Mouse (Mus musculus) urinary bladder, postnatal 36 days (tissue): ENCODE data around the gene Ifnz.
A peak's percentile ranks its signal among the peaks of the same experiment; 100 is the strongest.
"Not testable (repeated sequence)": the region's sequence is repeated elsewhere in the genome, so short reads cannot be mapped to it uniquely, and the experiment has no call there.

Experiments used
- DNase-seq, 2 experiments: peaks; one replicate each; pipeline ENCODE4 v3.0.0; 2022; ENCODE audit warnings: low spot score in 2 of 2, mixed read lengths in 1 of 2

Ifnz gene

DNA sequence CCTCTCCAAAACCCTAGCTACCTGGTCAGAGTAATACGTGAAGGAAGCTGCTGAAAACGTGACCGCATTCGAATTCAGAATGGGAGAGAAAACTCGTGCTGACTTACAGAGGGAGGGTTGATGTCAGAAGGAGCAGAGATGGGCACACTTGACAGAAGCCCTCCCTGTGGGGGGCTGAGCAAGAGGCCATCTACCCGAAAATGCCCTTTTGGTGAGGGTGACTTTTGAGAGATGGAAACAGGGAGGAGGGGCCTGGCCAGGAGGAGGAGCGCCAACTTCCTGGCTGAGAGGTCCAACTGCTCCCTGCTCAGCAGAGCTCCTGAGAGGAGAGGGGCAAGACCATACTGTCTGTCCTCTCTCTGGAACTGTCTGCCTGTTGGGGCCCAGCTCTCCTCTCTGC, at the start of gene Ifnz:
Ifnz (plus strand) TSS at position 301 of the 400 bp plus-strand sequence.
- not testable (repeated sequence) for DNase-seq

DNA sequence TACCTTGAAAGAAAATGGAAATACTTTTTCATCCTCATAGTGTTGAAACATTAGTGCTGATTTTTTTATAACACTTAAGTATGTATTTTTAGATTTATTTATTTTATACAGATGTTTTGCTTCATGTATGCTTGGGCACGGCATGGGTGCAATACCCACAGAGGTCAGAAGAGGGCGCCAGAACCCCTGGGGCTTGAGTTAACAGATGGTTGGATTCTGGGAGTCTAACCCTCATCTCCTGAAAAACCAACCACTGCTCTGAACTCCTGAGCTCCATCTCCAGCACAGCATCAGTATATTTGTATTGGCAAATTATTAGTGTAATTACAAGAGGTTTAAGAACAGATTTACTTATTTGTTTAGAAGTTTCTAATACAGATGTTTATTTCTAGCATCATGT, 43.5 kb upstream of the Ifnz start:
- DNase-seq = peak; percentile 56 to 70

DNA sequence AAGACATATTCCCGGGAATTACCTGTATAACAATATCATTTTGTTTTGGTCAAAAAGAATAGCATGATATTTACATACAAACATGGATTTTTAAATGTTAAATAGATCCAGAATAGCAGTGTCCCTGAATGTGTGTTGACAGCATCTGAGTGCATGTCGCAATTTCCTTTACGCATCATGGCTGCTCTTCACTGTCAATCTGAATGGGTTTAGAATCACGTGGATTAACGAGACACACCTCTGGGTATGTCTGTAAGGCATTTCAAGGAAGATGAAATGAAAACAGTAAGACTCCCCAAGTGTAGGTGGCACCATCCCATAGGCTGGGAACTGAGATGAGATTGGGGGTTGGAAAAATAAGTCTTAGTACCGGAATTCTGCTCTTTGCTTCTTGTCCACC, 42.9 kb upstream of the Ifnz start:
- DNase-seq = no peak

DNA sequence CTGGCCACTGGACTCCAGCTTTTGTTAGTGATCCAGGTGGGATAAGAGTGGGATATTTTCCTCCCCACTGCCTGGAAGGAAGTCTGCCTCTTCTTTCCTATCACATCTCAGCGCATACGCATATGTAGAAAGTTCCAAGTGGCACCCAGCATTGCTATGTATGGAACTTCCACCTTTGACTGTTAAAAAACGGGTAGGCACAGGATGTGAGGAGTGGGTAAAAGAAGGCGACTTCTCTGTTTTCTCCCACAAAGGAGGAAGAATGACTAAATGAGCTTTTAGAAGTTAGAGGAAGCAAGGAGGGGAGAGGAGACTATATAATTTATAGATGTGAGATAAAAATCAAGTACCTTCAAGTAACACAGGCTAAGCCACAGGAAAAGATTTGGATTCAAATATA, 40.5 kb upstream of the Ifnz start:
- DNase-seq = no peak

DNA sequence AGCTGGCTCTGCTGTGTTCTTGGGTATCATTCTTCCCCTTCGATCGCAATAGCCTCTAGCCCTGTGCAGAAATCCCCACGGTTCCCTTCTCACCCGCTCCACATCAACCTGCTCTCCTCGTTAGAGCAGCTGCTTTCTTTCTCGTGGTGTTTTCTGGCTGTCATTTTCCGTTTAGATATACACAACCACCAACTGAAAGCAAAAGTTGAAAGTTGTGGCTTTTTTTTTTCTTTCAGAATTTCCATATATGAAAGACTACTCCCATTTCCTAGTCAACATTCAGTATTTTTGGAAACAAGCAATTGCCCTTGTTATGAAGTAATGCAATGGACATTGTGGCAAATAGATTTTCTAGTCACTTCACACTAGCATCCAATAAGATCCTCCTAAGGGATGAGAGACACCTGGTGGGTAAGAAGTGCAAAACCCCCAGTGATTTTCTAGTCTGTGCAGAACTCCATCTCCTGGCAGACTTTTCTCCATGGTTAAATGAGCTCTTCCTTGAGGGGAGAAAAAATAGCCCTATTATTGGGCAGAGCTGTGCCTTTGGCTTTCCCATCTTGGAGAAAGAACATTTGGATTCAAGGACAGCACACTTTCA, 39.1 kb upstream of the Ifnz start:
- DNase-seq = no peak

DNA sequence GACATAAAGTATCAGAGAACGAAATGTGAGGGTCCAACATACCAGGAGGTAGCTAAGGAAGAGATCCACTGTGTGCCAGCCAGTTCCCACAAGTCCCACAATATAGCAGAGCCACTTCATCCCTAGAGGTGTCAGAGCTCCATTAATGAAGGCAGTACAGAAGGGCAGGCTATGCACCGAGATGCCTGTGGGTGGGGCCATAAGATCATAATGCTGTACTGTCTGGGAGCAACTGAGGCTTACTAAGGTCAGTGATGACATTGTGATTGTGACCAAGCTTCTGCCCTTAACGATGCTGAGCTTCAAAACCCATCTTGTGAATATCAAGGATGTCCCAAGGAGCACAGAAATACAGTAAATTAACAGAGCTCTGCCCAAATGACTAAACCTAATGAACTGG, 37.7 kb upstream of the Ifnz start:
- no peak for DNase-seq

DNA sequence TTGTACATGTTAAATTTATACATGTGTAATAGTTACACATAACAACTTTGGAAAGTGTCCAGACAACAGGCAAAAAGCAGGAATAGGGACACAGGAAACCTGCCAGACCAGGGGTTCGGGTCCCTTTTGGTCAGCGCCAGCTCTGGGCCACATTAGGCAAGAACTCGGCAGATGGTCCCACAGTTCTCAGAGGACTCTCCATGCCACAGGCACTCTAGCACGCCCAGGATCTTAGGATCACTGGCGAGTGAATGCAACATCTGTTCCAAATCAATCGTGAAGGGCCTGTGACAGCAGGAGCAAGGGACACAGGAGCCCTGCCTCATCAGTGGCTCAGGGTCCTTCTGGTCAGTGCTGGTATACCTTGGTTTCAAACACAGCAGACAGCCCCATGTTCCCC, 32.0 kb upstream of the Ifnz start:
- DNase-seq = no peak

DNA sequence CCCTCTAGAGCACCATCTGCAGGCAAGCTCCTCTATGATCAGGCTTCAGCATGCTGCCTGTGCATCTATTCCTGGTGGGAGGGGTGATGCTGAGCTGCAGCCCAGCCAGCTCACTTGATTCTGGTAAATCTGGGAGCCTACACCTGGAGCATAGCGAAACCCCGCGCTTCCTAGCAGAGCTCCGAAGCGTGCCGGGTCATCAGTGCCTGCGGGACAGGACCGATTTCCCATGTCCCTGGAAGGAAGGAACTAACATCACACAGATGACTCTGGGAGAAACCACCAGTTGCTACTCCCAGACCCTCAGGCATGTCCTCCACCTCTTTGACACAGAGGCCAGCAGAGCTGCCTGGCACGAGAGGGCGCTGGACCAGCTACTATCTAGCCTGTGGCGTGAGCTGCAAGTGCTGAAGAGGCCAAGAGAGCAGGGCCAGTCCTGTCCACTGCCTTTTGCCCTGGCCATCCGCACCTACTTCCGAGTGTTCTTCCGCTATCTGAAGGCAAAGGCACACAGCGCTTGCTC, 27.1 kb upstream of the Ifnz start, which contains the start of gene Gm13271:
Gm13271 (plus strand) TSS at position 51 of the 523 bp plus-strand sequence.
- peak; percentile 70 to 76 for DNase-seq

DNA sequence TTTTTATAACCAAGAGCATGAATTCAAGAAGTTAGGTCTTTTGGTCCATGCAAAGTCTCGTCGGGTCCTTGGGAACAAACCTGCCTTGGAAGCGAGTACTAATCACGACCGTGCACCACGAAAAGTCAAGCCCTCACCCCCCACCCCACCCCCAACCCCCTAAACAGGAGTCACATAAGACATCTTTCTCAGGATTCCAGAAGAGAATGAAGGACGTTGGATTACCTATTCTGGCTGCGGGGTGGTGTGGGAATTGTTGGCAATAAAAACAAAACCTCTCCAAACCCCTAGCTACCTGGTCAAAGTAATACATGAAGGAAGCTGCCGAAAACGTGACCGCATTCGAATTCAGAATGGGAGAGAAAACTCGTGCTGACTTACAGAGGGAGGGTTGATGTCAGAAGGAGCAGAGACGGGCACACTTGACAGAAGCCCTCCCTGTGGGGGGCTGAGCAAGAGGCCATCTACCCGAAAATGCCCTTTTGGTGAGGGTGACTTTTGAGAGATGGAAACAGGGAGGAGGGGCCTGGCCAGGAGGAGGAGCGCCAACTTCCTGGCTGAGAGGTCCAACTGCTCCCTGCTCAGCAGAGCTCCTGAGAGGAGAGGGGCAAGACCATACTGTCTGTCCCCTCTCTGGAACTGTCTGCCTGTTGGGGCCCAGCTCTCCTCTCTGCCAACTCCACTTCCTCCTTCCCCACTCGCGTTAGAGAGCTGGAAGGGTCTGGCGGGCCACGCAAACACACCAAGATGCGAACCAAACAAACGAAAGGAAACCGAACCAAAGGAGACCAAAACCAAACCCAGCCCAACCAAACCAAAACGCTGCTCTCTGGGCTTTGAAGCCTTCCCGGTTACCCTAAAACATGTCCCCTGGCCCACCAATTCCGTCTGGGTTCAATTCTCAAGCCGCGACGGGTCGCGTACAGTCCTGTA, 25.1 kb upstream of the Ifnz start:
- peak in 1 of 2 experiments; percentile 18 for DNase-seq

DNA sequence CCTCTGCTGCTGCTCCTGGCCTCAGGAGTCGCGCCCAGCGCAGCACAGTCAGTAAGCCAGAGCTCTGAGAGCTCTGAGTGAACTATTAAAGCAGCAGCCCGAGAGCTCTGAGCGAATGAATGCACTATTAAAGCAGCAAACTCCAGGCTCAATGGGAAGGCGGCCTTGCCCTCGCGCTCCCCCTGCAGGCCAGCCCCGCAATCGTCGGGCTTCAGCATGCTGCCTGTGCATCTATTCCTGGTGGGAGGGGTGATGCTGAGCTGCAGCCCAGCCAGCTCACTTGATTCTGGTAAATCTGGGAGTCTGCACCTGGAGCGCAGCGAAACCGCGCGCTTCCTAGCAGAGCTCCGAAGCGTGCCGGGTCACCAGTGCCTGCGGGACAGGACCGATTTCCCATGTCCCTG, 24.3 kb upstream of the Ifnz start:
- DNase-seq = peak; percentile 88 to 92

DNA sequence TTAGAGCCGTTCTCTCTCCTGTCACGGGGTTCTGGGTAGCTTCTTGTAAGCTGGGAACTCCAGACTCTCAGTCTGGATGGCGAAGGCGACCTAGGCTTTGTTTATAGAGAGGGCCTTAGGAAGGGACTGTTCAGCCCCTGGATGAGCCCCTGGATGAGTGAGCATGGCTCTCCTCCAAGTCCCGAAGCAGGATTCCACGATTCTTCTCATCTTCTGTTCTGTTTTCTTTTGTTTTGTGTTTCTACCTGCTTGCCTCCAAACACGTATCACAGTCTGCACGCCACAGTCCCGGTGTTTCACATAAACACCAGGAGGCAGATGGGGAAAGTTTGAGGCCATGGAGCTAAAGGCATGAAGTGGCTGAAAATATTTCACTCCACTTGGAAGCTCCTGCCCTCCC, 23.2 kb upstream of the Ifnz start:
- DNase-seq = not testable (repeated sequence)

DNA sequence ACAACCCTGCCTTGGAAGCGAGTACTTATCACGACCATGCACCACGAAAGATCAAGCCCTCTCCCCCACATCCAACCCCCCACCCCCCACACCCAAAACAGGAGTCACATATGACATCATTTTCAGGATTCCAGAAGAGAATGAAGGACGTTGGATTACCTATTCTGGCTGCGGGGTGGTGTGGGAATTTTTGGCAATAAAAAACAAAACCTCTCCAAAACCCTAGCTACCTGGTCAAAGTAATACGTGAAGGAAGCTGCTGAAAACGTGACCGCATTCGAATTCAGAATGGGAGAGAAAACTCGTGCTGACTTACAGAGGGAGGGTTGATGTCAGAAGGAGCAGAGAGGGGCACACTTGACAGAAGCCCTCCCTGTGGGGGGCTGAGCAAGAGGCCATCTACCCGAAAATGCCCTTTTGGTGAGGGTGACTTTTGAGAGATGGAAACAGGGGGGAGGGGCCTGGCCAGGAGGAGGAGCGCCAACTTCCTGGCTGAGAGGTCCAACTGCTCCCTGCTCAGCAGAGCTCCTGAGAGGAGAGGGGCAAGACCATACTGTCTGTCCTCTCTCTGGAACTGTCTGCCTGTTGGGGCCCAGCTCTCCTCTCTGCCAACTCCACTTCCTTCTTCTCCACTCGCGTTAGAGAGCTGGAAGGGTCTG, 22.2 kb upstream of the Ifnz start, which contains the start of gene Gm13283:
Gm13283 (plus strand) TSS at position 510 of the 659 bp plus-strand sequence.
- peak; percentile 18 to 32 for DNase-seq

DNA sequence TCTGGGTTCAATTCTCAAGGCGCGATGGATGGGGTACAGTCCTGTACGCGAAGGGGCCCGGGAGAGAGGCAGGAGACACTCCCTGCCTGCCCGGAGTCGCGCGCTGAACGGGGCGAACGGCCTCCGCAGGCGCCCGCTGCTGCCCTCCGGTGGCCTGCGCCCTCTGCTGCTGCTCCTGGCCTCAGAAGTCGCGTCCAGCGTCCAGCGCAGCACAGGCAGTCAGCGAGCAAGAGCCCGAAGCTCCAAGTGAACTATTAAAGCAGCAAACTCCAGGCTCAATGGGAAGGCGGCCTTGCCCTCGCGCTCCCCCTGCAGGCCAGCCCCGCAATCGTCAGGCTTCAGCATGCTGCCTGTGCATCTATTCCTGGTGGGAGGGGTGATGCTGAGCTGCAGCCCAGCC, 21.5 kb upstream of the Ifnz start:
- peak; percentile 53 to 78 for DNase-seq

DNA sequence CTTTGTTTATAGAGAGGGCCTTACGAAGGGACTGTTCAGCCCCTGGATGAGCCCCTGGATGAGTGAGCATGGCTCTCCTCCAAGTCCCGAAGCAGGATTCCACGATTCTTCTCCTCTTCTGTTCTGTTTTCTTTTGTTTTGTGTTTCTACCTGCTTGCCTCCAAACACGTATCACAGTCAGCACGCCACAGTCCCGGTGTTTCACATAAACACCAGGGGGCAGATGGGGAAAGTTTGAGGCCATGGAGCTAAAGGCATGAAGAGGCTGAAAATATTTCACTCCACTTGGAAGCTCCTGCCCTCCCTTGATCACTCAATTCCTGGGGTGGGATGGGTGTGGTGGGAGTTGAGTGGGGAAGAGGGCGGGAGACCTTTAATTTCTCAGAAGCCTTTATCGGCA, 20.2 kb upstream of the Ifnz start:
- peak; percentile 66 to 69 for DNase-seq

DNA sequence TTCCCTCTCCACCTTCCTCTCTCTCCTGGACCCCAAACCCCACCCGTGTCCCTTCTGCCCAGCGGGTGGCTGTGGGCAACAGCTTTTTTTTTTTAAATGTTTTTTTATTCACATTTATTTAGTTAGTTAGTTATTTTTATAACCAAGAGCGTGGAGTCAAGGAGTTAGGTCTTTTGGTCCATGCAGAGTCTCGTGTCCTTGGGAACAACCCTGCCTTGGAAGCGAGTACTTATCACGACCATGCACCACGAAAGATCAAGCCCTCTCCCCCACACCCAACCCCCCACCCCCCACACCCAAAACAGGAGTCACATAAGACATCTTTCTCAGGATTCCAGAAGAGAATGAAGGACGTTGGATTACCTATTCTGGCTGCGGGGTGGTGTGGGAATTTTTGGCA, 19.6 kb upstream of the Ifnz start:
- DNase-seq = not testable (repeated sequence)

DNA sequence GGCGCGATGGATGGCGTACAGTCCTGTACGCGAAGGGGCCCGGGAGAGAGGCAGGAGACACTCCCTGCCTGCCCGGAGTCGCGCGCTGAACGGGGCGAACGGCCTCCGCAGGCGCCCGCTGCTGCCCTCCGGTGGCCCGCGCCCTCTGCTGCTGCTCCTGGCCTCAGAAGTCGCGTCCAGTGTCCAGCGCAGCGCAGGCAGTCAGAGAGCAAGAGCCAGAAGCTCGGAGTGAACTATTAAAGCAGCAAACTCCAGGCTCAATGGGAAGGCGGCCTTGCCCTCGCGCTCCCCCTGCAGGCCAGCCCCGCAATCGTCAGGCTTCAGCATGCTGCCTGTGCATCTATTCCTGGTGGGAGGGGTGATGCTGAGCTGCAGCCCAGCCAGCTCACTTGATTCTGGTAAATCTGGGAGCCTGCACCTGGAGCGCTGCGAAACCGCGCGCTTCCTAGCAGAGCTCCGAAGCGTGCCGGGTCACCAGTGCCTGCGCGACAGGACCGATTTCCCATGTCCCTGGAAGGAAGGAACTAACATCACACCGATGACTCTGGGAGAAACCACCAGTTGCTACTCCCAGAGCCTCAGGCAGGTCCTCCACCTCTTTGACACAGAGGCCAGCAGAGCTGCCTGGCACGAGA, 18.4 kb upstream of the Ifnz start:
- peak; percentile 18 to 57 for DNase-seq

DNA sequence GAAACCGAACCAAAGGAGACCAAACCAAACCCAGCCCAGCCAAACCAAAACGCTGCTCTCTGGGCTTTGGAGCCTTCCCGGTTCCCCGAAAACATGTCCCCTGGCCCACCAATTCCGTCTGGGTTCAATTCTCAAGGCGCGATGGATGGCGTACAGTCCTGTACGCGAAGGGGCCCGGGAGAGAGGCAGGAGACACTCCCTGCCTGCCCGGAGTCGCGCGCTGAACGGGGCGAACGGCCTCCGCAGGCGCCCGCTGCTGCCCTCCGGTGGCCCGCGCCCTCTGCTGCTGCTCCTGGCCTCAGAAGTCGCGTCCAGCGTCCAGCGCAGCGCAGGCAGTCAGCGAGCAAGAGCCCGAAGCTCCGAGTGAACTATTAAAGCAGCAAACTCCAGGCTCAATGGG, 8.4 kb upstream of the Ifnz start, which contains the start of gene Gm13290:
Gm13290 (plus strand) TSS at position 301 of the 400 bp plus-strand sequence.
- not testable (repeated sequence) for DNase-seq

DNA sequence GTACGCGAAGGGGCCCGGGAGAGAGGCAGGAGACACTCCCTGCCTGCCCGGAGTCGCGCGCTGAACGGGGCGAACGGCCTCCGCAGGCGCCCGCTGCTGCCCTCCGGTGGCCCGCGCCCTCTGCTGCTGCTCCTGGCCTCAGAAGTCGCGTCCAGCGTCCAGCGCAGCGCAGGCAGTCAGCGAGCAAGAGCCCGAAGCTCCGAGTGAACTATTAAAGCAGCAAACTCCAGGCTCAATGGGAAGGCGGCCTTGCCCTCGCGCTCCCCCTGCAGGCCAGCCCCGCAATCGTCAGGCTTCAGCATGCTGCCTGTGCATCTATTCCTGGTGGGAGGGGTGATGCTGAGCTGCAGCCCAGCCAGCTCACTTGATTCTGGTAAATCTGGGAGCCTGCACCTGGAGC, 5.3 kb upstream of the Ifnz start, which contains the start of gene Gm13289:
Gm13289 (plus strand) TSS at position 301 of the 400 bp plus-strand sequence.
- DNase-seq = not testable (repeated sequence)

DNA sequence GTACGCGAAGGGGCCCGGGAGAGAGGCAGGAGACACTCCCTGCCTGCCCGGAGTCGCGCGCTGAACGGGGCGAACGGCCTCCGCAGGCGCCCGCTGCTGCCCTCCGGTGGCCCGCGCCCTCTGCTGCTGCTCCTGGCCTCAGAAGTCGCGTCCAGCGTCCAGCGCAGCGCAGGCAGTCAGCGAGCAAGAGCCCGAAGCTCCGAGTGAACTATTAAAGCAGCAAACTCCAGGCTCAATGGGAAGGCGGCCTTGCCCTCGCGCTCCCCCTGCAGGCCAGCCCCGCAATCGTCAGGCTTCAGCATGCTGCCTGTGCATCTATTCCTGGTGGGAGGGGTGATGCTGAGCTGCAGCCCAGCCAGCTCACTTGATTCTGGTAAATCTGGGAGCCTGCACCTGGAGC, 2.4 kb upstream of the Ifnz start, which contains the start of gene Gm13272:
Gm13272 (plus strand) TSS at position 301 of the 400 bp plus-strand sequence.
- not testable (repeated sequence) for DNase-seq

DNA sequence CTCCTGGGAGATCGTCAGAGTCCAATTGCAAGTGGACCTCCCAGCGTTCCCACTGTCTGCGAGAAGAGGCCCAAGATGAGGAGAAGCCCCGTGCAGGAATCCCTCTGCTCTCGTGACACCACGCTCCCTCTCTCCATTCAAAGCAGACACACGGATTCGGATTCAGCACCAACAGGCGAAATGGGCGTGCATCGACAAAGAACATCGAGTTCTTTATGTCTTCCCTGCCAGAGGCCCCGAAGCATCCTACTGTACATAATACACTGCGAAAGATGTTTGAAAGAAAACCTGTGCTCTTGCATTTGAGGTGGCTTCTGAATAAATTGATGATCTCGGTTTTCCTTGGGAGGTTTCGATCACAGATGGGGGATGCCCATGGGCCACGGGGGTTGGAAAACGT, 1.6 kb upstream of the Ifnz start:
- DNase-seq = not testable (repeated sequence)

DNA sequence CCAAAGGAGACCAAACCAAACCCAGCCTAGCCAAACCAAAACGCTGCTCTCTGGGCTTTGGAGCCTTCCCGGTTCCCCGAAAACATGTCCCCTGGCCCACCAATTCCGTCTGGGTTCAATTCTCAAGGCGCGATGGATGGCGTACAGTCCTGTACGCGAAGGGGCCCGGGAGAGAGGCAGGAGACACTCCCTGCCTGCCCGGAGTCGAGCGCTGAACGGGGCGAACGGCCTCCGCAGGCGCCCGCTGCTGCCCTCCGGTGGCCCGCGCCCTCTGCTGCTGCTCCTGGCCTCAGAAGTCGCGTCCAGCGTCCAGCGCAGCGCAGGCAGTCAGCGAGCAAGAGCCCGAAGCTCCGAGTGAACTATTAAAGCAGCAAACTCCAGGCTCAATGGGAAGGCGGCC, 404 bp downstream of the Ifnz start:
- DNase-seq = peak in 1 of 2 experiments; percentile 7
